Mouse (Mus musculus) limb, embryonic 10.5 days (tissue): Measurements from ENCODE around the gene Hspa1b. TPM values are rescaled to one million over a fixed set of nuclear protein-coding genes. Genes with fewer than 3 reads are reported as not detected.
"Not testable (repeated sequence)": the region's sequence is repeated elsewhere in the genome, so short reads cannot be mapped to it uniquely, and the experiment has no call there.

Experiments used
- DNase-seq: peaks from one replicate; pipeline ENCODE4 v3.0.0-alpha.2; 2017; ENCODE audit warnings: low spot score
- H3K27ac ChIP-seq: fragments of 300-500 bp; sonication (generic); 2 replicates; pipeline ENCODE4 v1.5.1; 2016; ENCODE audit warnings: mild to moderate bottlenecking
- H3K27me3 ChIP-seq: fragments of 300-500 bp; sonication (generic); 2 replicates; pipeline ENCODE4 v1.6.1; 2016; ENCODE audit warnings: low read depth, mild to moderate bottlenecking; ENCODE audit not compliant: poor library complexity, severe bottlenecking
- H3K36me3 ChIP-seq: fragments of 300-500 bp; sonication (generic); 2 replicates; pipeline ENCODE4 v1.6.1; 2016; ENCODE audit warnings: mild to moderate bottlenecking, moderate library complexity
- H3K4me1 ChIP-seq: fragments of 300-500 bp; sonication (generic); 2 replicates; pipeline ENCODE4 v1.6.1; 2016
- H3K4me3 ChIP-seq: fragments of 300-500 bp; sonication (generic); 2 replicates; pipeline ENCODE4 v1.5.1; 2016; ENCODE audit warnings: mild to moderate bottlenecking, moderate library complexity
- H3K9me3 ChIP-seq: fragments of 300-500 bp; sonication (generic); replicated peaks from 2 replicates; pipeline ENCODE4 v1.6.1; 2016; ENCODE audit warnings: mild to moderate bottlenecking
- WGBS: fragments of 180-500 bp; shearing (Covaris S2); methylation state at CpG from one replicate; pipeline ENCODE4 v1.1.7; 2016; 5-methylcytosine and 5-hydroxymethylcytosine counted together
- polyA plus RNA-seq: library from polyadenylated mRNA; unstranded; fragments of >200 nt; fragmentation: Nextera tagmentation; extraction: Ambion mirVana; gene quantifications from 2 replicates; pipeline ENCODE4 v1.2.1, GENCODE M21; 2016

The Hspa1b gene
- polyA plus RNA-seq, 1 experiment from 2014 or later: 0.14 TPM

DNA sequence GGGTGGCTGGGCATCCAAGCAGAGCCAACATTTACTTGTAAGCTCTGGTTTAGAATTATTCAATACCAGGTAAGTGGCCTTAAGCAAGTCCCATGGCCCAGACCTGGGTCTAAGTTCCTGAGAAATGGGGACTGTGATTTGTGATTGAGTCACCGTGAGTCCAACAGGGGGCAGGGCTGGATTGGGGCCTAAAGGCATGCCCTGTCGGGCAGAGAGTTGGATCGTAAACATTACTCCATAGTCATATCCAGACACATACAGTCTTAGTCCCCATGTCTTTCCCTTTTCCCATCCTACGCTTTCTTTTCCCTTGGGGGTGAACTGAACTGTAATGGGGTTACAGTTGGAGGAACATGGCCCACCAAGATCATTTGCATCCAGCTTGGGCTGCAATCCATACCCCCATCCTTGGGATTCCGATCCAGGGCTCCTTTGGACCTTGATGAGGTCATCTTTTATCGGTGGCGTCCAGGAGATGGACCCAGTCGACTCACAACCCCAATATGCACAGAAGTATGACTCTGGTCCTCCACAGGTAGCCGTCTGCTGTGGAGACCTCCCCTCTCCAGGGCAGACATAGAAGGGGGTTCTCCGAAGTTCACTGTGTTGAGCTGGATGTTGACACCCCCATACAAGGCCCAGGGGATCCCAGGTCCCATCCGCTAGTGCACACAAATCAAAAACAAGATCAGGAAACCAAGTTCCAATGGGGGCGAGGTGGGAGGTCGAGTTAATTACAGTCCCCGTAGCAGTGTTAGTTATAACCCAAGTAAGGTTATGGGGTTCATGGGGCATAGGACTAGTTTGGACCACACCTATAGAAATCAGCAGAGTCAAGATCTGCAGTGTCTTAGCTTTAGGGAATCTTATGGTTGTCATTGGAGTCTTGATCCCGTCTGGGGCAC is 39.7 kb upstream of the Hspa1b start:
- WGBS: 94% methylated on average over 15 of the region's 15 CpGs
- H3K27ac ChIP-seq: peak overlapping the region; percentile 42; the same call in 1 of the 2 replicates
- no peak for DNase-seq

DNA sequence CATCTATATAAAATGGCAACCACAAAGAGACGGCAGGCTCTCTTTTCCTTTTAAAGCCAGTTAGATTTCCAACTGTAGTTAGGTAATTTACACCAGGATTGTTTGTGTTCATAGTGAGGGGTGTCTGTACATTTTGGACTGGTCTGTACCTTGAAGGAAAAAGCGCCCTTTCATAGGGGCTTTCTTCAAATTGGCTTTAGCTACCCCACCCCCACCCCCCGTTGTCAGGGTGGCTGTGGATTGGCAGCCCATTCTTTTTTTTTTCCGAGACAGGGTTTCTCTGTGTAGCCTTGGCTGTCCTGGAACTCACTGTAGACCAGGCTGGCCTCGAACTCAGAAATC is 38.1 kb upstream of the Hspa1b start:
- no peak overlapping the region for H3K27ac ChIP-seq
- DNase-seq: no peak
- peaks cover 56% of the 10 kb centered on the region for H3K36me3 ChIP-seq
- no peaks in the 10 kb centered on the region for H3K27me3 ChIP-seq
- 0 out of 2 replicates have a peak overlapping the region, but pooled peaks have one; percentile 13 for H3K4me3 ChIP-seq
- no peaks in the 10 kb centered on the region for H3K9me3 ChIP-seq
- 93% methylated on average over 5 of the region's 5 CpGs for WGBS
- H3K4me1 ChIP-seq: peaks cover 26% of the 10 kb centered on the region

More for the DNA sequence above, 39.7 kb upstream of the Hspa1b start:
- H3K27me3 ChIP-seq: no peaks in the 10 kb centered on the region
- peaks cover 54% of the 10 kb centered on the region for H3K36me3 ChIP-seq
- H3K4me1 ChIP-seq: peaks cover 41% of the 10 kb centered on the region
- no peaks in the 10 kb centered on the region for H3K9me3 ChIP-seq
- peak overlapping the region; percentile 84; the same call in 1 of the 2 replicates for H3K4me3 ChIP-seq

DNA sequence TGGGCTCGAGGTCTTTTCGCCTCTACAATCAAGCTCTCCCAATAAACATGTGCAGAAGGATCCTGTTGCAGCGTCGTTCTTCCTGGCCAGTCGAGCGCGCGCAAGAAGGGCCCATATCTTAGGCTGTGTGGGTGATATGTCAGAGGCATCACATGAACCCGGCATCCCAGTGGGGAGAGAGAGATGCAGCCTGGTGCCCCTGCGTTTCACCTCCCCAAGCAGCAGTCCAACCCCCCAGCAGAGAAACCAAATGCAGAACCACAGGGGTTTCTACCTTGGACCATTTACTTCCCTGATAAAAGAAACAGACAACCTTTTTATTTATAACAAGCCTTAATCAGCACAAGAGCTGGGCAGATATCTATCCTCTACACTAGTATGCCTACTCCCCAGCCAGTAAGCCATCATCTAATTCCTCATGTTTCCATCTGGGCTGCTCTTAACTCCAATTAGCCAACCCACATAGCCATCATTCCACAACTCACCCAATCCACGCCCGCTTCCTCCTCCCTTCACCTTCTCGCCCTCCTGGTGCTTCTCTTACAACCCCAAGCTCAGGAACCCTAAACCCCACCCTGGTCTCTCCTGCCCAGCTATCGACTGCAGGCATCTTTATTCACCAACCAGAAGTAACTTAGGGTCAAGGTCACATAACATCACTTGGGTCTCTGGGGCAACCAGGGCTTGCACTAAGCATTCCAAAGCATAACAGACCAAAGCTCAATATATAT is 37.5 kb upstream of the Hspa1b start:
- no peak overlapping the region for H3K27ac ChIP-seq
- WGBS: 93% methylated on average over 12 of the region's 14 CpGs
- DNase-seq: no peak
- H3K4me3 ChIP-seq: 0 out of 2 replicates have a peak overlapping the region, but pooled peaks have one; percentile 13
- H3K4me1 ChIP-seq: peaks cover 25% of the 10 kb centered on the region
- H3K9me3 ChIP-seq: no peaks in the 10 kb centered on the region
- no peaks in the 10 kb centered on the region for H3K27me3 ChIP-seq
- H3K36me3 ChIP-seq: peaks cover 61% of the 10 kb centered on the region

DNA sequence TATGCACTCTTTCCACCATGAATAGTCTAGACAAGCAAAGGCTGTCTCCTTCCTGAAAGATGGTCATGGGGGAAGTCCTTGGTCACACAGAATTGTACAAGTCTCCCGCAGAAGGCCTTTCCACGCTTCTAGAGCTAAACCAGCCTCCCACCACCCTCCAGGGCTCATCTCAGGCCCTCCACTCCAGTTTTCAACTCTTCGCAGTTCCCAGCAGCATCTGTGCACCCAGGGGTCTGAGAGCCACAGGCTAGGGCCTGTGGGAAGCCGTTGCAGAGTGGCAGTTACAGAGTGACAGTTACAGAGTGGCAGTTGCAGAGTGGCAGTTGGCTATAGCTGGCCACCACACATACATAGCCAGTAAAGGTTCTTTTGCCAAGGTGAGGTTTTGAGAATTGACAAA is 36.9 kb upstream of the Hspa1b start:
- DNase-seq, H3K4me3 ChIP-seq, H3K27ac ChIP-seq, H3K9me3 ChIP-seq, H3K27me3 ChIP-seq: not testable (repeated sequence)
- WGBS: 98% methylated on average over 4 of the region's 4 CpGs
- Histone ChIP-seq H3K4me1 (peaks cover 25% of the 10 kb centered on the region), H3K36me3 (peaks cover 68% of the 10 kb centered on the region)

DNA sequence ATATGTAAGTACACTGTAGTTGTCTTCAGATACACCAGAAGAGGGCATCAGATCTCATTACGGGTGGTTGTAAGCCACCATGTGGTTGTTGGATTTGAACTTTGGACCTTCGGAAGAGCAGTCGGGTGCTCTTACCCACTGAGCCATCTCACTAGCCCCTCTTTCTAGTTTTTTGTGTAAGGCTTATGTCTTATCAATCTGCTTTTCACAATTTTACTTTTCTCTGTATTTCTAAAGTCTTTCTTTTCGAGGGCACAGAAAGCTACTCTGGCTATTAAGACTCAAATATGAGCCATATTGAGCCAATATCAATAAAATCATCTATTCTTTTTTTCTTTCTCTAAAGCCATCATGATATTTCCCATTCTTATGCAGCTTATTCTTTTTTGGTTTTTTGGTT is 36.2 kb upstream of the Hspa1b start:
- not testable (repeated sequence) for H3K27ac ChIP-seq, H3K4me3 ChIP-seq, DNase-seq, H3K9me3 ChIP-seq, H3K27me3 ChIP-seq
- H3K36me3 ChIP-seq: peaks cover 75% of the 10 kb centered on the region
- WGBS: 96% methylated on average over 4 of the region's 4 CpGs
- peaks cover 21% of the 10 kb centered on the region for H3K4me1 ChIP-seq

DNA sequence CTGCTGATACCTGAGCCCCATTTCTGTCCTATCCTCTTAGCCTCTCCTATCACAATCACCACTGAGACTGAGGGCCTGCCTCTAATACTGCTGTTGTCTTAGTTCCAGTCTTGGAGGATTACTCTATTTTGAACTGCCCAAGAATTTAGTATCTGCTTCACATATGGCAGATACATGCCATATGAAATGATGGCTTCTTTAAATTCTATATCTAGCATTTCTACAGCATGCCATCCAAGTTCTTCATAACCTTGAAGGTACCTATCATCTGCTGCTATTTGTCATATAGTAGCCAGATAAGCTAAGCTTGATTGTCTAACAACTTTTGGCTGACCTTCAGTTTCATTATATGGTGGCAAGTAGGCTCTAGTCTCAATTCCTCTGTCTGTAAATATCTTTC is 35.7 kb upstream of the Hspa1b start:
- Histone ChIP-seq H3K9me3 (no peaks in the 10 kb centered on the region), H3K27me3 (no peaks in the 10 kb centered on the region), H3K36me3 (peaks cover 78% of the 10 kb centered on the region), H3K4me3 (no peak overlapping the region), H3K4me1 (peaks cover 17% of the 10 kb centered on the region), H3K27ac (no peak overlapping the region)
- DNase-seq: no peak

DNA sequence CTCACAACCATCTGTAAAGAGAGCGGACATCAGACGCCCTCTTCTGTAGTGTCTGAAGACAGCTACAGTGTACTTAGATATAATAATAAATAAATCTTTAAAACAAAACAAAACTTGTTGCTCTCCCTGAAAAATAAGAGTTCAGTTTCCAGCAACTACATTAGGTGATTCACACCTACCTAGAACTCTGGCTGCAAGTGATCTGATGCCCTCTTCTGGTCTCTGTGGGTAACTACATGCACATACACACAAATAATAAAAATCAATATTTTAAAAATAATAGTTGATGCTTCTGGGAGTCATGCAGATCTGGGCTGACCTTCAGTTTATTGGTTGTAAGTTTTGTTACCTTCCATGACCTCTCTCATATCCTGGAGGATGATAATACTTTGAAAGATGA is 25.2 kb upstream of the Hspa1b start:
- Histone ChIP-seq H3K4me3 (no peak overlapping the region), H3K27ac (no peak overlapping the region), H3K36me3 (peaks cover 50% of the 10 kb centered on the region), H3K4me1 (peaks cover 16% of the 10 kb centered on the region), H3K9me3 (no peaks in the 10 kb centered on the region), H3K27me3 (no peaks in the 10 kb centered on the region)
- DNase-seq: no peak
- 78% methylated on average over 2 of the region's 2 CpGs for WGBS

DNA sequence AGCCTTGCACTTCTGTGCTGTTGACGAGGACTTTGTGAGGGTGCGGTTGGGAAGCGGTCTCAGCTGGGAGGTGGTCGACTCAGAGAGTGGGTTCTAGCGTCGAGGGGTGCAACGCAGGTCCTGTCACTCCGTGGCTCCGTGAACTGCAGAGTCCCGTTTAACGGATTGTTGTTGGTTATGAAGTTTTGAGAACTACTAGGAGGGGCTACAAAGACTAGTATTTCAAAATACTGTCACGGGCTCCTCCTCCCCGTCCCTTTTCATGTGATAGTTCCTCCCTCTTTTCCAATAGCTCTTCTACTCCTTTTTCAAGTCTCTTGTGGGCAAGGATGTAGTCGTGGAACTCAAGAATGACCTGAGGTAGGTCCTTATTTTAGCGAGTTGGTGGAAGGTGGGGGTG is 23.3 kb upstream of the Hspa1b start:
- no peaks in the 10 kb centered on the region for H3K27me3 ChIP-seq
- H3K9me3 ChIP-seq: no peaks in the 10 kb centered on the region
- 0% methylated on average over 15 of the region's 15 CpGs for WGBS
- peak overlapping the region; percentile 99 for H3K27ac ChIP-seq
- peaks cover 41% of the 10 kb centered on the region for H3K36me3 ChIP-seq
- no peak for DNase-seq
- H3K4me1 ChIP-seq: peaks cover 16% of the 10 kb centered on the region
- peak overlapping the region; percentile 95 for H3K4me3 ChIP-seq

DNA sequence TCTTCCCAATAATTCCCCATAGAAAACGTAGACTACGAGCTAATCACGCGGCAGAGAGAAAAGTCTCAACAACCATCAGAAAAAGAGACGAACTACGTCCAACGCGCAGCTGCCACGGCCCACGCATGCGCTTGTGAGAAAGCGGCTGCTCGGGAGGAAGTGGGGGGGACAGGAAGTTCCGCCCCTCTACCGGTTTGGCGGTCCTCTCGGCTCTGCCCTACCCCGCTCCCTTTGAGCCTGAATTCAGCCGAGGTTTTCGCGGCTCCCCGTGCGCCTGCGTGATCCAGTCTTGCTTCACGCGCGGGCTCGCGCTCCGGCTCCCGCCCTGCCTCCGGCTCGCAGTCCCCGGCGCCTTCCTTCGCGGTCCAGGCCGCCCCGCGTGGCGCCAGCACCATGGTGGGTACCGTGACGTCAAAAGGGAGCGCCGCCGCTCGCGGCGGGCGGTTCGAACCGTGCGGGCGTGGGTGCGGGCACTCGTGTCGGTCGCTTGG is 22.7 kb upstream of the Hspa1b start, which contains the start of gene Lsm2:
Gene Lsm2 (plus strand): TSS at position 173 of the 491 bp plus-strand sequence.
- peaks cover 41% of the 10 kb centered on the region for H3K36me3 ChIP-seq
- no peaks in the 10 kb centered on the region for H3K27me3 ChIP-seq
- H3K27ac ChIP-seq: peak within 1 kb of the TSS; percentile 99
- peak within 1 kb of the TSS; percentile 95 for H3K4me3 ChIP-seq
- H3K4me1 ChIP-seq: peaks cover 16% of the 10 kb centered on the region
- under 1% methylated on average over 58 of the region's 58 CpGs for WGBS
- H3K9me3 ChIP-seq: no peaks in the 10 kb centered on the region
- DNase-seq: peak; percentile 92

DNA sequence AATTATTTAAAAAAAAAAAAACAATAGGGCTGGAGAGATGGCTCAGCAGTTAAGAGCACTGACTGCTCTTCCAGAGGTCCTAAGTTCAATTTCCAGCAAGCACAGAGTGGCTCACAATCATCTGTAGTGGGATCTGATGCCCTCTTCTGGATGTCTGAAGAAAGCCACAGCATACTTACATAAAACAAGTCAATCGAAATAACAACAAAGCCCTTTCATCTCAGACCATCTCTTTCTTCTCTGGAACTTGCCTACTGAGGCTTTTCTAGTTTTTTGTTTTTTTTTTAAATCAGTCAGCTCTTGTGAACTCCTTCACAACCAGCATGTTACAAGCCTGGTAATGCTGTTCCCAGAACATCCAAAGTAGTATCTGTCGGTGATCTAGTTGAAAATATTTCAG is 21.6 kb upstream of the Hspa1b start:
- H3K27me3 ChIP-seq: no peaks in the 10 kb centered on the region
- peak overlapping the region; percentile 95 for H3K4me3 ChIP-seq
- DNase-seq: no peak
- H3K27ac ChIP-seq: peak overlapping the region; percentile 99
- WGBS: 37% methylated on average over 2 of the region's 2 CpGs
- peaks cover 16% of the 10 kb centered on the region for H3K4me1 ChIP-seq
- peaks cover 32% of the 10 kb centered on the region for H3K36me3 ChIP-seq
- no peaks in the 10 kb centered on the region for H3K9me3 ChIP-seq

DNA sequence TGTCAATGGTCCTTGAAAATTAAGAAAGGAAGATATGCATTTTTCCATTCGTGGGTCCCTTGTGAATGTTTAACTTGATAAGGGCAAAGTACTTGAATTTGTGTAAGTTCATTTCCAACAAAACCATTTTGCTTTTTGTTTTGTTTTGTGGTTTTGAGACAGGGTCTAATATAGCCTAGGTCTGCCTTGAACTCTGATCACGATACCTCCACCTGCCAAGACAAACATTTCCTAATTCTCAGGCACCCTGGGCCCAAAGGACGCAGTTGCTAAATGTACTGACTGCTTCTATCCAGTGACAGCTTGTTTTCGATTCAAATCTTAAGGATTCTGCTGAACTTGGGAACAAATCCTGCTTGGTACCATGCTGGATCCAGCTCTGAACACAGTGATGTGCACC is 20.6 kb upstream of the Hspa1b start:
- WGBS: 95% methylated on average over 4 of the region's 4 CpGs
- H3K27me3 ChIP-seq: no peaks in the 10 kb centered on the region
- no peaks in the 10 kb centered on the region for H3K9me3 ChIP-seq
- no peak overlapping the region for H3K27ac ChIP-seq
- H3K4me1 ChIP-seq: peaks cover 16% of the 10 kb centered on the region
- peaks cover 21% of the 10 kb centered on the region for H3K36me3 ChIP-seq
- no peak for DNase-seq
- no peak overlapping the region for H3K4me3 ChIP-seq

DNA sequence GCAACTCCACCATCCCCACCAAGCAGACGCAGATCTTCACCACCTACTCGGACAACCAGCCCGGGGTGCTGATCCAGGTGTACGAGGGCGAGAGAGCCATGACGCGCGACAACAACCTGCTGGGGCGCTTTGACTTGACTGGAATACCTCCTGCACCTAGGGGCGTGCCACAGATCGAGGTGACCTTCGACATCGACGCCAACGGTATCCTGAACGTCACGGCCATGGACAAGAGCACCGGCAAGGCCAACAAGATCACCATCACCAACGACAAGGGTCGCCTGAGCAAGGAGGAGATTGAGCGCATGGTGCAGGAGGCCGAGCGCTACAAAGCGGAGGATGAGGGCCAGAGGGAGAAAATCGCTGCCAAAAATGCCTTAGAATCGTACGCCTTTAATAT is 19.2 kb upstream of the Hspa1b start:
- Histone ChIP-seq H3K4me3 (no peak overlapping the region), H3K9me3 (no peaks in the 10 kb centered on the region), H3K27me3 (peaks cover 7% of the 10 kb centered on the region), H3K36me3 (peaks cover 17% of the 10 kb centered on the region), H3K4me1 (peaks cover 16% of the 10 kb centered on the region), H3K27ac (no peak overlapping the region)
- WGBS: 88% methylated on average over 27 of the region's 27 CpGs
- DNase-seq: no peak

DNA sequence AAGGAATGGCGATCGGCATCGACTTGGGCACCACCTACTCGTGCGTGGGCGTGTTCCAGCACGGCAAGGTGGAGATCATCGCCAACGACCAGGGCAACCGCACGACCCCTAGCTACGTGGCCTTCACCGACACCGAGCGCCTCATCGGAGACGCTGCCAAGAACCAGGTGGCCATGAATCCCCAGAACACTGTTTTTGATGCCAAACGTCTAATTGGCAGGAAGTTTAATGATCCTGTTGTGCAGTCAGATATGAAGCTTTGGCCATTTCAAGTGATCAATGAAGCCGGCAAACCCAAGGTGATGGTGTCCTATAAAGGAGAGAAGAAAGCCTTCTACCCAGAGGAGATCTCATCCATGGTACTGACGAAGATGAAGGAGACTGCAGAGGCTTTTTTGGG is 18.0 kb upstream of the Hspa1b start:
- peaks cover 17% of the 10 kb centered on the region for H3K36me3 ChIP-seq
- H3K4me3 ChIP-seq: no peak overlapping the region
- WGBS: 94% methylated on average over 20 of the region's 20 CpGs
- H3K4me1 ChIP-seq: peaks cover 16% of the 10 kb centered on the region
- H3K27me3 ChIP-seq: peaks cover 11% of the 10 kb centered on the region
- H3K27ac ChIP-seq: no peak overlapping the region
- H3K9me3 ChIP-seq: no peaks in the 10 kb centered on the region
- no peak for DNase-seq
